Mouse (Mus musculus) hindbrain, embryonic 10.5 days (tissue): ENCODE data around the gene Tas2r109. TPM values are rescaled to one million over a fixed set of nuclear protein-coding genes. Genes with fewer than 3 reads are reported as not detected.
"Not testable (repeated sequence)": the region's sequence is repeated elsewhere in the genome, so short reads cannot be mapped to it uniquely, and the experiment has no call there.

Experiments used
- DNase-seq: peaks from one replicate; pipeline ENCODE4 v3.0.0-alpha.2; 2017; ENCODE audit warnings: low spot score
- H3K27ac ChIP-seq: fragments of 300-500 bp; sonication (generic); 2 replicates; pipeline ENCODE4 v1.5.1; 2016; ENCODE audit warnings: mild to moderate bottlenecking, moderate library complexity
- H3K27me3 ChIP-seq: fragments of 300-500 bp; sonication (generic); 2 replicates; pipeline ENCODE4 v1.6.1; 2016; ENCODE audit warnings: mild to moderate bottlenecking; ENCODE audit not compliant: poor library complexity, insufficient read depth, severe bottlenecking
- H3K36me3 ChIP-seq: fragments of 300-500 bp; sonication (generic); 2 replicates; pipeline ENCODE4 v1.6.1; 2016; ENCODE audit warnings: mild to moderate bottlenecking, moderate library complexity
- H3K4me1 ChIP-seq: fragments of 300-500 bp; sonication (generic); replicated peaks from 2 replicates; pipeline ENCODE4 v1.6.1; 2016; ENCODE audit warnings: mild to moderate bottlenecking
- H3K4me3 ChIP-seq: fragments of 300-500 bp; sonication (generic); 2 replicates; pipeline ENCODE4 v1.5.1; 2016; ENCODE audit warnings: mild to moderate bottlenecking, moderate library complexity
- H3K9me3 ChIP-seq: fragments of 300-500 bp; sonication (generic); 2 replicates; pipeline ENCODE4 v1.6.1; 2016; ENCODE audit warnings: mild to moderate bottlenecking, moderate library complexity
- WGBS: fragments of 180-500 bp; shearing (Covaris S2); methylation state at CpG from one replicate; pipeline ENCODE4 v1.1.7; 2016; 5-methylcytosine and 5-hydroxymethylcytosine counted together
- polyA plus RNA-seq: library from polyadenylated mRNA; unstranded; fragments of >200 nt; fragmentation: Nextera tagmentation; extraction: Ambion mirVana; gene quantifications from 2 replicates; pipeline ENCODE4 v1.2.1, GENCODE M21; 2016

Gene Tas2r109
- not detected in 2 replicates for polyA plus RNA-seq

- Histone ChIP-seq H3K27ac (no peak within 1 kb of the TSS), H3K27me3 (no peaks in the 10 kb centered on the region)
- 82% methylated on average over 2 of the region's 2 CpGs for WGBS
Observed at GRCm38 (mm10) chr6:132980865-132981264, at the start of gene Tas2r109. Tas2r109 (minus strand) TSS chr6:132980965.

GRCm38 (mm10) chr6:132957819-132958218, 22.9 kb downstream of the Tas2r109 start, which contains the start of gene Tas2r131:
Tas2r131 (minus strand) TSS chr6:132957919.
- Histone ChIP-seq H3K4me3 (no peak within 1 kb of the TSS), H3K27me3 (no peaks in the 10 kb centered on the region), H3K9me3 (no peaks in the 10 kb centered on the region), H3K36me3 (no peaks in the 10 kb centered on the region), H3K27ac (no peak within 1 kb of the TSS), H3K4me1 (no peaks in the 10 kb centered on the region)
- DNase-seq, result no peak
- WGBS, result 76% methylated on average over 1 of the region's 1 CpGs

More at GRCm38 (mm10) chr6:132980865-132981264, at the start of gene Tas2r109:
- DNase-seq, result no peak
- no peaks in the 10 kb centered on the region for H3K9me3 ChIP-seq
- no peaks in the 10 kb centered on the region for H3K4me1 ChIP-seq
- no peaks in the 10 kb centered on the region for H3K36me3 ChIP-seq
- no peak within 1 kb of the TSS for H3K4me3 ChIP-seq

GRCm38 (mm10) chr6:132950802-132951201, 30.0 kb downstream of the Tas2r109 start, which contains the start of gene Tas2r129:
Tas2r129 (plus strand) TSS chr6:132951102.
- Histone ChIP-seq H3K27ac (no peak within 1 kb of the TSS), H3K36me3 (no peaks in the 10 kb centered on the region), H3K4me3 (no peak within 1 kb of the TSS), H3K4me1 (no peaks in the 10 kb centered on the region), H3K27me3 (no peaks in the 10 kb centered on the region), H3K9me3 (no peaks in the 10 kb centered on the region)
- DNase-seq, result no peak
- 87% methylated on average over 2 of the region's 2 CpGs for WGBS

GRCm38 (mm10) chr6:132941376-132941775, 39.4 kb downstream of the Tas2r109 start:
- not testable (repeated sequence) for H3K9me3 ChIP-seq, H3K27ac ChIP-seq, H3K4me3 ChIP-seq, H3K27me3 ChIP-seq, H3K36me3 ChIP-seq, H3K4me1 ChIP-seq, DNase-seq

Other genes starting within 250 kb of the Tas2r109 start
- not detected in 2 replicates for gene Tas2r115, start 242.9 kb downstream of the Tas2r109 start, polyA plus RNA-seq
- gene Tas2r124, start 226.2 kb downstream of the Tas2r109 start, polyA plus RNA-seq, result not detected in 2 replicates
- not detected in 2 replicates for gene Tas2r102, start 218.8 kb downstream of the Tas2r109 start, polyA plus RNA-seq
- gene Tas2r136, start 202.8 kb downstream of the Tas2r109 start, polyA plus RNA-seq, result not detected in 2 replicates
- not detected in 2 replicates for gene Tas2r117, start 178.1 kb downstream of the Tas2r109 start, polyA plus RNA-seq
- not detected in 2 replicates for gene Tas2r123, start 133.8 kb downstream of the Tas2r109 start, polyA plus RNA-seq
- gene Tas2r116, start 125.5 kb downstream of the Tas2r109 start, polyA plus RNA-seq, result not detected in 2 replicates
- not detected in 2 replicates for gene Tas2r110, start 113.0 kb downstream of the Tas2r109 start, polyA plus RNA-seq
- not detected in 2 replicates for gene Tas2r113, start 88.0 kb downstream of the Tas2r109 start, polyA plus RNA-seq
- not detected in 2 replicates for gene Tas2r125, start 71.3 kb downstream of the Tas2r109 start, polyA plus RNA-seq
- not detected in 2 replicates for gene Tas2r129, start 29.9 kb downstream of the Tas2r109 start, polyA plus RNA-seq
- not detected in 2 replicates for gene Tas2r131, start 23.0 kb downstream of the Tas2r109 start, polyA plus RNA-seq
- not detected in 2 replicates for gene Tas2r103, start 56.1 kb upstream of the Tas2r109 start, polyA plus RNA-seq
- not detected in 2 replicates for gene Tas2r140, start 74.9 kb upstream of the Tas2r109 start, polyA plus RNA-seq
- gene Smim10l1, start 123.9 kb upstream of the Tas2r109 start, polyA plus RNA-seq, result 72.9 and 73.8 TPM in 2 replicates